Mouse (Mus musculus) heart, adult 9 months (tissue): Measurements from ENCODE around the gene Cst6.

ENCODE experiments used
- DNase-seq, 2 experiments: peaks; one replicate each; pipeline ENCODE4 v3.0.0; 2022; ENCODE audit warnings: low spot score in 2 of 2

Cst6 gene

DNA sequence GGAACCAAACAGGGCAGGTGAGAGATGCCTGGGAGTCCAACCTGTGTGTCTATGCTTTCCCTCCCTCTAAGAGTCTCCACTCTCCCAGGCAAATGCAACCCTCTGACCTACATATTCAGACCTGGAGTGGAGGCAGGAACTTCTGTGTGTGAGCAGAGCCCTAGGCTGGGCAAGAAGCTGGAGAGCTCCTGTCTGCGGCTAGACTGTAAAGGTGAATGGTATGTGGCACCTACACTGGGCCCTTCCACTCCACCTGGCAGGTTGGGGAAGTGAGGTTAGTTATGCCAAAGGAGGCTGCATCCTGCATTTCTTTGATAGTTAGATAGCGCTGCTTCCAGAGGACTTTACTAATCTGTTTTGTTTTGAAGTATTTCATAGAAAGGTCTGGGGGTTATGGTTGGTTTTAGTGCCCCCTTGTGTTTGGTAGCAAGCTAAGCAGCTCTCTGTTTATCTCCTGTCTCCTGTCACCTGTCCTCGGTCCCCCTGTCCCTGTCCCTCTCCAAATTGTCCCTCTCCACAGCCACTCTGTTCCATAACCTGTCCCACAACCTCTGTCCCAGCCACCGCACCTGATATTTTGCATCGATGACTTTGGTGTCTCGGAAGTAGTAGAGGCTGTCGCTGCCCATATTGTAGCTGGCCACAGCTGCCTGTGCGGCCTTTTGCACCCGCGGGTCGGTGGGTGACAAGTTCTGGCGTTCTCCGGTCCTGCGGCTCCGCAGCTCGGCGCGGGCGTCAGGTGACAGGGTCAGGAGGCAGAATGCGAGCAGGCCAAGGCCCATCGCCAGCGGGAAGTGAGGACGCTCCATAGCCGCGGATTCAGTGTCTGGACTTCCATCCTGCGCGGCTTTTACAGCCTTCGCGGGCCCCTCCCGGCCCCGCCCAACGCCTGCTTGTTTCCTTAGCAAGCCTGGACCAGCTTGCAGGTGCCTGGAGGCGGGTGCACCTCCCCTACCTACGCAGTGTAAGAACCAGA, 560 bp downstream of the Cst6 start:
- DNase-seq, result peak in 1 of 2 experiments; percentile 18

DNA sequence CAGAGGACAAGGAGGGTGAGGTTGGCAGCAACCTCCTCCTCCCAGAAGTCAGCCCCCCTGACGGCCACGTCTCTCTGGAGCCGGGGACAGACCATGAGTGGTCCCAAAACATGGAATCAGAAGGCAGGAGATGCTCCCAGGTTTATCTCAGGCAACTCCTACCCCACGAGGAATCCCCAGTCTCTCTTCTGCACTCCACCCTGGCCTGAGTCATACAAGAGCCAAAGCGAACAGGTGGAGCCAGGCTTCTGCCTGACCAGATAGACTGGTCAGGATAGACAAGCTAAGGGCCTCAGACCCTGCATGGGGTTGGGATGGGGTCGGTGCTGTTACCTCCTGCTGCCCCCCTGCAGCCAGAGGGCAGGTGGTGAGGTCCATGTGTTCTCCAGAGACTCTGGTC, 1.3 kb downstream of the Cst6 start:
- DNase-seq, result no peak

DNA sequence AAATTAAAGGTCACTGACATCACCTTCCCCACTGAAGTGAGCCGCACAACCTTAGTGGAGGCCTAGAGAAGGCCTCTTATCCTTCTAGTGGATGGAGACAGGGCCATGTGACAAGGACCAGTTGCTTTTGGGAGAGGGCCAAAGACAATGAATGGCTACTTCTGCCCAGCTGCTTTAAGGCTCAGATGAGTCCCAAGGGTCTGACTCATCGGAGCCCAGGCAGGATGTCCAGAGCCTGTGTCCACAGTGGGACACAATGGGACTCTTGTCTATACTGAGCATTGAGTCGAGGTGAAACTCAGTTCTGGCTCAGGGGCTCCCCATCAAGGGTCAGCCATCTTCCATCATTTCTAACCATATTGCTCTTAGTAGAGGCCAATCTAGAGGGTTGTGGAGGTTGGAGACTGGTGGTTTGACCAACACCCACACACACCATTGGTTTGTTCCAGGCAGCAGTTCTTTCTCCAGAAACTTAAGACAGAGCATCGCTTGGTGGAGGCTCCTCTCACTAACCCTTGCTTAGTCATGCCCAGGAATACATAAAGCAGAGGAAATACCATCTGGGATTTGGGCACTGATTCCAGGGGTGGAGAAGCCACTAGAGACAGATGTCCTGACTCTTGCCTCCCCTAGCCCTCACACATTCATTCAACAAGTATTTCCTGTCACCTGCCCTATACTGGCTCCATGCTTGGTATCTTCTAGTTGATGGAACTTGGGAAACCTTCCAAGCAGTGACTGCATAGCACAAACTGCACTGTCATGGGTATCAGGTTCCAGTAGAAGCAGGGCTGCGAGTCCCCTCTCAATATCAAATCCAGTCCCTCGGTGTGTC, 3.9 kb downstream of the Cst6 start:
- peak; percentile 83 to 92 for DNase-seq

DNA sequence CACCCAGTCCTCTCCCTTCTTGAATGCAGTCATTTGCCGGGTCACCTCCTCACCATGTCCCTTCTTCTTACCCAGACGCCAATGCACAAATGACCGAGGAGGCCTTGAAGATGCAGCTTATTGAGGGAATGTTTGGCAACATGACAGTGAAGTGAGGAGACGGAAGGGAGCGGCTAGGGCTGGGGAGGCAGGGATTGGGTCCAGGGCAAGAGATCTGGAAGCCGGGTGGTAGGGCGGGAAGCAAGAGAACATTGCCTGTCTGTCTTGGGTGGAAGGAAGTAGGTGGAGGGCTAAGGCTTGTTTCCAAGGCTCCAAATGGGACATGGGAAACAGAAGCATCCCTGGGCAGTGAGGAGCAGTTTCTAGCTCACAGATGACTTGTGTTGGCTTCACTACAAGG, 8.0 kb downstream of the Cst6 start:
- peak; percentile 60 to 79 for DNase-seq

DNA sequence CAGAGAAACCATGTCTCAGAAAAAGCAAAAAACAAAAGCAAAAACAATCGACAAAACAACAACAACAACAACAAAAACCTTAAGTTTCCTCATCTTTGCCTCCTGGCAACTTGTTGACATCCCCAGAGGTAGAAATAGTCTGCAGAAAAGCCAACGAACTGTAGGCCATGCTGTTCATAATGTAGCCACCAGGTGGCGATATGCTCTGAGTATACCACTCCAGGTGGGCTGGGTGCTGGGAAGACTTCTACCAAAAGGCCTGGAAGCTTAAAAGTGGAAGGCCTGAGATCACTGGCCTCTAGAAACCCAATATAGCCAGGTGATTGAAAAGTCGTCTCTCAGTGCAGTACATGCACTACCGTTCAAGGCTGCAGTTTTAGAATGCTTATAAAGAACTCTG, 11.4 kb downstream of the Cst6 start:
- peak; percentile 47 to 76 for DNase-seq

DNA sequence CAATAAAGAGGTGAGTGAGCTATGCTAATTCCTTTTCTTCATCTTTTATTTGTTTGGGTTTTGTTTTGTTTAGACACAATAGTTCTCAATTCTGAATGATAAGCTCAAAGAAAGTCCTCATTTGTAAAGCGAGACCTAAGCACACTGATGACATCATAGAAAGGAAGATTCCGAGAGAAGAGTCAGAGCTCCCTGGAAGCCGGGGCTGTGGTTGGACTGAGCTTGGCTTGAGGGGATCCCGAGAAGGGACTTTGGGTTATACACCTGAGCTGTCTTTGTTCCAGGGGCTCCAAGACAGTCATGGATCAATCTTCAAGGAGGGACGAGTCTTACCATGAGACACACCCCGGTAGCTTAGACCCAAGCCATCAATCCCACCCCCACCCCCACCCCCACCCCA, 13.9 kb downstream of the Cst6 start, which contains the start of gene Catsper1:
Gene Catsper1, plus strand, starts transcription at position 301 of the 400 bp plus-strand sequence.
- DNase-seq, result no peak

DNA sequence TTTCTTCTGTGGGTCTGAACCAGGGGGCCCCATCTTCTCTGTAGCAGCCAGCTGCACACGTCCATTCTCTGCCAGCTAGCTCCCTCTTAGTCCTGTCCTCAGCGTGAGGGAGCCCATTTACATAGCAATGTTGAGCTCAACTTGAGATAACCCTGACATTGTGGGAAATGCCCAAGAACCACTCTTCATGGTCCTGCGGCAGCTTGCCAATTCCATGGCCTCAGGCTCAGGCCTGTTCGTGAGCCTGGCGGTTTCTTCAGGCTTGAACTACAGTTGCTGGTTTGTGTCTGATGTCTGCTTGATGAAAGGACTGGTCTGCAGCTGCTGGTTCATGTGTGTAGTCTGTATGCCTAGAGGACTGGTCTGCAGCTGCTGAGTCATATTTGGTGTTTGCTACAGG, 14.6 kb downstream of the Cst6 start:
- no peak for DNase-seq

DNA sequence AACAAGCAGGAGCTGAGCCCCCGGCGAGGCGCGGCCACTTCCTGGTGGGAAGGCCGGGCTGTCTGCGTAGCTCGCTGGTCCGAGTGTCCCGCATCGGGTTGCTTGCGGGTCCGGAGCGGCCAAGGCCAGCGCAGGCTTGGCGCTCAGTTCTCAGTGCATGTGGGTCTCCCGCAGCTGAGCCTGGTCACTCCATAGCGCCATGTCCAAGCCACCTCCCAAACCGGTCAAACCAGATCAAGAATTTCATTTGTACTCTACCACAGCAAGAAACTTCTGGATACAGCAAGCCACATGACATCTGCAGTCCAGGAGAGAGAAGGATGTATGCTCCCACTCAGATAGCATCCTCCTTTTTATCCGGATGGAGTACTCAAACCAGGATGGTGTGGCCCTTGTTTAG, 21.4 kb downstream of the Cst6 start:
- DNase-seq, result no peak

DNA sequence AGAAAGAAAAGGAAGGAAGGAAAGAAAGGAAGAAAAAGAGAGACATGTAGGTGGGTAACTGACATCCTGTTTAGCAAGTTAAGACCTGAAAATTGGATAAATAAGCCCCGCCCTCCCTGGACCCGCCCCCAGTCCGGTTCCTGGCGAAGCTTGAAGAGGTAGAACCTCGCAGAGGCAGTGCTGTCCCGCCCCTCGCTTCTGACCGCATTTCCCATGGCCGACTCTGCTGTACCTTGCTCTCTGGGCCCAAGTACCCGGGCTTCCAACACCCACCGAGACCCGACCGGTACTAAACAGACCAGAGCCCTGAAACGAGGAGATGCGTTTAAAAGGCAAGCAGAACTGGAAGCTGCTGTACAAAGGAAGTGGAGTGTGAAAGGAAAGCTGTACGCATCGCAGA, 25.6 kb downstream of the Cst6 start:
- no peak for DNase-seq

DNA sequence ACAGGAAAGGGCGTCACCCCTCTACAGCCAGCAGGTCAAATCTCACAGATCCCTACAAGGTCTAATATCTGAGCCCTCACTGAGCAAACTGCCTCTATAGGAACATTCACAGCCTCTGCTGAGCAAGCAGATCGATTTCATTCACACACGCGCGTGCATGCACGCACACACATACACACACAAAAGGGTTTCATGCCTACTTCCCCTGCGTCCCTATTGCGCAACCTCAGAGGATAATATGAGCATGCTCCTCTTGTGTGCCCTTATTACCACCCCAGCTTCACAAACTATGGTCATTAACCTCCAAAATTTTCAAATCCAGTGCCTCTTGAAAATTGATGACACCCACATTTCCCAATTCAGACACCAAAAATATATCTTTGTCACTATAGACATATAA, 36.2 kb downstream of the Cst6 start:
- DNase-seq, result no peak

DNA sequence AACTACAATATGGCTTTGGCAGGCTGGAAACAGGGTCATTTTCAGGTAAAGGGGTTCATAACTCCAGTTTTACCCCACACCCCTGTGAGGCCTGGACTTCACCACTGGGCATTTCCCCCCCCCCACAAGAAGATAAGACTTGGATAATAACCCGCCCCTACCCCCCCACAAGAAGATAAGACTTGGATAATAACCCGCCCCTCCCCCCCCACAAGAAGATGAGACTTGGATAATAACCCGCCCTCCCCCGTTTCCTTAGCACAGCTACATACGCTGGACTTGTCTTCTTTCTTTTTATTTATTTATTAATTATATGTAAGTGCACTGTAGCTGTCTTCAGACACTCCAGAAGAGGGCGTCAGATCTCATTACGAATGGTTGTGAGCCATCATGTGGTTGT, 40.3 kb downstream of the Cst6 start:
- DNase-seq, result no peak

DNA sequence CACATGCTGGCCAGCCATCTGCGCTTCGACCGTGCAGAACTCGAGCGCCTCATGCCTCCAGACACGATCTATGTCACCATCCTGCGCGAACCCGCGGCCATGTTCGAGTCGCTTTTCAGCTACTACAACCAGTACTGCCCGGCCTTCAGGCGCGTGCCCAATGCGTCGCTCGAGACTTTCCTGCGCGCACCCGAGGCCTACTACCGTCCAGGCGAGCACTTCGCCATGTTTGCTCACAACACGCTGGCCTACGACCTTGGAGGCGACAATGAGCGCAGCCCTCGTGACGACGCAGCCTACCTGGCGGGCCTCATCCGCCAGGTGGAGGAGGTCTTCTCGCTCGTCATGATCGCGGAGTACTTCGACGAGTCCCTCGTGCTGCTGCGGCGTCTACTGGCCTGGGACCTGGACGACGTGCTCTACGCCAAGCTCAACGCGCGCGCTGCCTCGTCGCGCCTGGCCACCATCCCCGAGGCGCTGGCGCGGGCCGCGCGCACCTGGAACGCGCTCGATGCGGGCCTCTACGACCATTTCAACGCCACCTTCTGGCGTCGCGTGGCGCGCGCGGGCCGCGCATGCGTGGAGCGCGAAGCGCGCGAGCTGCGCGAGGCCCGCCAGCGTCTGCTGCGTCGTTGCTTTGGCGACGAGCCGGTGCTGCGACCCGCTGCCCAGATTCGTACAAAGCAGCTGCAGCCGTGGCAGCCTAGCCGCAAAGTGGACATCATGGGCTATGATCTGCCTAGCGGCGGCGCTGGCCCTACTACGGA, 42.2 kb downstream of the Cst6 start:
- DNase-seq, result no peak

DNA sequence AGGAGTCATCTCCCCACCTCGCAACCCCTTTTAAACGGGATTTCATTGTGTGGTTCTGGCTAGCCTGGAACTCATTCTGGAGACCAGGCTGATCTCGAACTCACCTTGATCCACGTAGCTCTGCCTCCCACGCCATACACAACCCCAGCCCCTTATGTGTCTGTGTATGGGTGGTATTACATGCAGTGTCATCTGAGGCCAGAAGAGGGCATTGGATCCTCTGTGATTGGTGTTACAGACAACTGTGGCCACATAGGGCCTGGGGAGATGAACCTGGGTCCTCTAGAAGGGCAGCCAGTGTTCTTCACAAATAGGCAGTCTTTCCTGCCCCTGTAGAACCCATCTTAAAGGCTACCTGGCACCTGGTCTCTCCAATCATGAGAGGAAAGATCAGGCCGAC, 43.1 kb downstream of the Cst6 start:
- DNase-seq, result no peak

DNA sequence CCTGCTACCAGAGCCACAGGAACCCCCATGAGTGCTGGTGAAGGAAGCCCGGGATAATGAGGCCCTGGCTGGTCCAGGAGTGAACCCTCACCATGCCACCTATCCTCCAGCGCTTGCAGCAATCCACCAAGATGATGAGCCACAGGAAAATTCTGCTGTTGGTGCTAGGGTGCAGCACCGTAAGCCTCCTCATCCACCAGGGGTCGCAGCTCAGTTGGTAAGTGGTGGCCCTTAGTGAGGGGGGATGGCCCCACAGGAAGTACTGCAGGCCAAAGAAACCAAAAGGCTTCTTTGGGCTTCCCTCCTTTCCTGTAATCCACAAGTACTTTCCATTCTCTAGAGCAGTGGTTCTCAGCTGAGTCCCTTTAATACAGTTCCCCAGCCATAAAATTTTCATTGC, 46.9 kb downstream of the Cst6 start:
- peak in 1 of 2 experiments; percentile 27 for DNase-seq

DNA sequence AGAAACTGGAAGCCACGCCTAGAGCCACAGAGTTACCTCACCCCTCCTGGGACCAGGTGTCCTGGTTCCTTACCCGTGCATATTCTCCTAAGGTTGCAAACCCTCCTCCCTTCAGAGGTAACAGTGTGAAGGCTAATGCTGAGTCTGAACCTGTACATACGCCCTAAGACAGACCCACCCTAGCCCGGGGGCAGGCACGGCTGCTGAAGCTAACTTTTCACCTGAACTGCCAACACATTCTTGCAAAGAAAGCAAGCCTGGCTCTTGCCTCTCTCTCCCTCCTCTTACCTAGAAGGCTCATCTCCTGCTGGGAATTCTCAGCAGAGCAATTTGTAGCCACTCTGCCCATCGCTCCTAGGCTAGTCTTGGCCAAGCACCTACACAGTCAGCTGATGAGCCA, 48.8 kb downstream of the Cst6 start:
- DNase-seq, result no peak

DNA sequence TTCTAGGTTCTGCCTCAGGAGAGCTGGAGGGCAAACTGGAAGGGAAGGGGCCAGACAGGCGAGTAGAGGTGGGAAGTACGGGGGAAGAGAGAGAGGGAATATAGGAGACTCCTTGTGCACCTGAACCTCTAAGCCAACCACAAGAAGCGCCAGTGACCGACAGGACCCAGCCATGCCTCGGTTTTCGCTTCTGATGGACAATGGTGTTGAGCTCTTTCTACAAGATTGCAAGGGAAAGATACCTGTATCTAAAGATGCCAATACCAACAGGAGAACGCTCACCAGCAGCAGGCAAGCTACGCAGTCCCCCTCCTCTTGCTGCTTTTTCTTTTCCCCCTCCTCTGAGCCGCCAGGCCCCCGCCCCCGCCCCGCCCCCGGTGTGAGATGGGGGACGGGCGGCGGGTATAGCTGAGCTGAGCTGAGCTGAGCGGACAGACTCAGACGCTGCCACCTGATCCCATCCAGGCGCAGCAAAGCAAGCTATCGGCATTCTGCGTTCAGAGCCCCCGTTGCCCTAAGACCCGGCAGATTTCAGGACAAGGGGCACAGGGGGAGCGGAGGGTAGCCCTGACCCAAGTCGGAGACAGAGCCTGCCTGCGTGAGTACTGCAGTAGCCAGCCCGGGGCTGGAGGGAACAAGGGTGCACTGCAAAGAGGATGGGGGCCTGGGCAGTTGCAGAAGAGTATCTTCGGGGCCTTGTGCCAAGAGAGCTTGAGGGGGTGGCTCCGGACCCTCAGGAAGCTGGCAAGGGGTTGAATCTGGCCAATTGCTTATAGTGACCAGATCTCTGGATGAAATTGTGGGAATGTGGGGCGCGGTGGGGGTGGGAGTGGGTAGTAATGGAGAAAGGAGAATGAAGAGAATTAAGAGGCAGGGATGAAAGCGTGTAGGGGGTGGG, 51.2 kb downstream of the Cst6 start, which contains the start of gene Gal3st3:
Gene Gal3st3, plus strand, starts transcription at position 429 of the 898 bp plus-strand sequence.
- DNase-seq, result no peak

DNA sequence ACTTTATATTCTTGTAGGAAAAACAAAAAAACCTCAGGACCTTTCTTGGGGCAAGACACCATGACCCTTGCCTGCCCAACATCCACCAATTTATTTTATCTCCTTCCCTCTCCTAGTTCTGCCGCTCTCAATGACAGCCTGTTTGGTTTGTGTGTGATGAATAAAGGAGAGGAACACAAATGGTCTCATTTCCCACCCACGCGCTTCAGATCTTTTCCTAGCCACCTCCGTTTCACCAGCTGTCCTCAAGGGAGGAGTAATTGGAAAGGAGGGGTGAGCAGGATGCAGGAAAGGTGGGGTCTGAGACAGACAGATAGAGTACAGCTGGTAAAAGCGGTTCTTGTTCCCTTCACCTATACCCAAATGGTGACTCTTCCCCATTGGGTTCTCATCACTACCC, 52.7 kb downstream of the Cst6 start:
- DNase-seq, result no peak

DNA sequence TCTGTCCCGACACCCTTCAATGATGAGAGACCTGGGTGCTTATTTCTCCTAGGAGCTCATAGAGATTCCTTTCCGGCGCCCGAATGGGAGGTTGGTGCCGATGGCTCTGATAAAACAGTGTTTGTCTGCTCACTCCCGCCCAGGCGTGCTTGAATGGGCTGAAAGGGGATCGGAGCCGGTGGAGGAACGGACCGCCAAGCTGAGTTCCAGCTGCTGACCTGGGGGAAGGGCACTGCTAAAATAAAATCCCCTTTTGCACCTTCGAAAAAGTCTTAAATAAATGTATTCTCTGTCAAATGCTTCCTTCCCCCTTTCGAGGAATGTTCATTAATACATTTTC, 53.7 kb downstream of the Cst6 start:
- DNase-seq, result no peak

DNA sequence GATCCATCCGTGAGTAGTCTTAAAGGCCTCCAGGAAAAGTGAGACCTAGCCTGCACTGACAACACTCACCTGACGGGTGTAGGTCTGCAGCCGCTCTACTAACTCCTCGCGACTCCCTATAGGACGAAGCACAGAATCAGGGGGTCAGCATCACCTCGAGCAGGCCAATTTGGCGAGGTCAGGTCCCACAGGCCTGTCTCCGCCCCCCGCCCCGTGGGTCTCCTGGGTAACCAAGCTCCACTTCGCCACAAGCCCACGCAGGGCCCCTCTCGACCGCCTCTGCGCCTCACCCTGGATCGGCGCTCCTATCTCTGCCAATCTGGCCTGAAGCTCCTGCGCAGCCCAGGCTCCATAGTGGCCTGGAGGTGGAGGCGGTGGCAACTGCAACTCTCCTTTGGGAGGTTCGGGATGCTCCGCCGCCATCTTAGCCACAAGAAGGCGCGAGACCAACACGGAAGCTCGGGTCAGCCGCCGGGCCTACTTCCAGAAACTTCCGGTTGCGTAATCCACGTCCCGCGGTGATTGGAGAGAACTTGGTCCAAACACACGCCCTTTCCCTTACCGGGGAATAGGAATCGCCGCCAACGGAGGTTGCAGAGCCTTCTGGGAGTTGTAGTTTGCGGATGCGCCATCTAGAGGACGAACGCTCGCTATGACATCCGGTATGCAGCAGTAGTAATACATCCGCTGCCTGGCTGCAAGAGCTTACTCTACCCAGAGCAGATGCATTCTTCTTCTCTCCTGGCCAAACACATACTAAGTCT, 54.2 kb downstream of the Cst6 start, which contains the start of gene Sf3b2:
Gene Sf3b2, minus strand, starts transcription at position 484 of the 764 bp plus-strand sequence.
- peak; percentile 99 for DNase-seq
